Mouse (Mus musculus) intestine, embryonic 15.5 days (tissue): ENCODE results near the gene Retreg1. TPM values are rescaled to one million over a fixed set of nuclear protein-coding genes. Genes with fewer than 3 reads are reported as not detected.
A peak's percentile ranks its signal among the peaks of the same experiment; 100 is the strongest.

Experiments
- ATAC-seq: fragments of 200-750 bp; cut with Nextera tagmentation; 2 replicates; pipeline ENCODE4 v1.8.0; 2017; ENCODE audit warnings: moderate TSS enrichment, moderate library complexity
- H3K27ac ChIP-seq: fragments of 300-500 bp; sonication (generic); 2 replicates; pipeline ENCODE4 v1.5.1; 2015; ENCODE audit warnings: mild to moderate bottlenecking, inconsistent platforms
- H3K27me3 ChIP-seq: fragments of 300-500 bp; sonication (generic); replicated peaks from 2 replicates; pipeline ENCODE4 v1.6.1; 2015; ENCODE audit warnings: inconsistent platforms
- H3K36me3 ChIP-seq: fragments of 300-500 bp; sonication (generic); 2 replicates; pipeline ENCODE4 v1.6.1; 2015; ENCODE audit warnings: inconsistent platforms
- H3K4me1 ChIP-seq: fragments of 300-500 bp; sonication (generic); replicated peaks from 2 replicates; pipeline ENCODE4 v1.6.1; 2015; ENCODE audit warnings: inconsistent platforms
- H3K4me2 ChIP-seq: fragments of 300-500 bp; sonication (generic); replicated peaks from 2 replicates; pipeline ENCODE4 v1.6.1; 2015; ENCODE audit warnings: mild to moderate bottlenecking, inconsistent platforms
- H3K4me3 ChIP-seq: fragments of 300-500 bp; sonication (generic); replicated peaks from 2 replicates; pipeline ENCODE4 v1.5.1; 2015; ENCODE audit warnings: inconsistent platforms
- H3K9ac ChIP-seq: fragments of 300-500 bp; sonication (generic); 2 replicates; pipeline ENCODE4 v1.6.1; 2015; ENCODE audit warnings: inconsistent platforms
- H3K9me3 ChIP-seq: fragments of 300-500 bp; sonication (generic); 2 replicates; pipeline ENCODE4 v1.6.1; 2016; ENCODE audit warnings: inconsistent platforms
- WGBS: fragments of 180-500 bp; shearing (Covaris S2); methylation state at CpG from one replicate; pipeline ENCODE4 v1.1.7; 2015; 5-methylcytosine and 5-hydroxymethylcytosine counted together
- polyA plus RNA-seq: library from polyadenylated mRNA; unstranded; fragments of >200 nt; fragmentation: Nextera tagmentation; extraction: Ambion mirVana; gene quantifications from 2 replicates; pipeline ENCODE4 v1.2.1, GENCODE M21; 2015

Gene Retreg1
- polyA plus RNA-seq = 10.7 and 11.4 TPM in 2 replicates

DNA sequence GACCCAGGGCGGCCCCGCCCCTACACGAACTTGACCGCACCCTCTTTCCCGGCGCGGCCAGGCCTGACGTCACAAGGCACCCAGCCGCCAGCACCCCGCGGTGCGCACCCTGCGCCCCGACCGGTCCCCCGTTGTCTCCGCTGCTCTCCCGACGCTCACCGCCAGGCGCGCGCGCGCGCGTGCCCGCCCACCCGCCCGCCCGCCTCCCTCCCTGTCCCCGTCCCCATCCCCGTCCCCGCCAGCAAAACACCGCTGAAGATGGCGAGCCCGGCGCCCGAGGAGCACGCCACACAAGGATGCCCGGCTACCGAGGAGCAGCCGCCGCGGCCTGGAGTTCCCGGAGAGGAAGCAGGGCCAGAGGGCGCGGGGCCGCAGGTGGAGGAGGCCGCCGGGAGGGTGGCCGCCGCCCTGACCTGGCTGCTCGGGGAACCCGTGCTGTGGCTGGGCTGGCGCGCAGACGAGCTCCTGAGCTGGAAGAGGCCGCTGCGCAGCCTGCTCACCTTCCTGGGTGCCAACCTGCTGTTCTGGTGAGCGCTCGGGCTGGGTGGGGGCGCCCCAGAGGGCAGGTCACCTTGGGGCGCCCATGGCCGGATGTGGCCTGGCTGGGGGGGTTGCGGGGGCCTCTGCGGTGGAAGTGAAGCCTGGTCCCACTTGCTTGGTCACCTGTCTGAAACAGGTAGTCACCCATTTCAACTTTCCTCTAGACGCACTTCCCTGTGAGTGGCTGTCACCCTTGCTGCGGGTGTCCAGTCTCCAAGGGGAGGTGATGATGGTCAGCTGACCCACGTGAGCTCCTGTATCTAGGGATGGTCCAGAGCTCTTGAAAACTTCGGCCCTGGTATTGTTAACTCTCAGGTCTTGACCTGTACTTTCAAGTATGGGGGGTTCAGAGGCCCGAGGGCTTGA is at the start of gene Retreg1:
Gene Retreg1 (plus strand): TSS at position 95 of the 906 bp plus-strand sequence.
- H3K9ac ChIP-seq = peak within 1 kb of the TSS; percentile 62
- peak; percentile 96 for ATAC-seq
- under 1% methylated on average over 63 of the region's 72 CpGs for WGBS
- H3K36me3 ChIP-seq = no peaks in the 10 kb centered on the region
- H3K27me3 ChIP-seq = peaks cover 10% of the 10 kb centered on the region
- H3K4me1 ChIP-seq = peaks cover 10% of the 10 kb centered on the region; the same call in 1 of the 2 replicates
- H3K4me2 ChIP-seq = peak within 1 kb of the TSS; percentile 92
- H3K27ac ChIP-seq = 0 out of 2 replicates have a peak within 1 kb of the TSS, but pooled peaks have one; percentile 32
- no peaks in the 10 kb centered on the region for H3K9me3 ChIP-seq
- H3K4me3 ChIP-seq = peak within 1 kb of the TSS; percentile 76

DNA sequence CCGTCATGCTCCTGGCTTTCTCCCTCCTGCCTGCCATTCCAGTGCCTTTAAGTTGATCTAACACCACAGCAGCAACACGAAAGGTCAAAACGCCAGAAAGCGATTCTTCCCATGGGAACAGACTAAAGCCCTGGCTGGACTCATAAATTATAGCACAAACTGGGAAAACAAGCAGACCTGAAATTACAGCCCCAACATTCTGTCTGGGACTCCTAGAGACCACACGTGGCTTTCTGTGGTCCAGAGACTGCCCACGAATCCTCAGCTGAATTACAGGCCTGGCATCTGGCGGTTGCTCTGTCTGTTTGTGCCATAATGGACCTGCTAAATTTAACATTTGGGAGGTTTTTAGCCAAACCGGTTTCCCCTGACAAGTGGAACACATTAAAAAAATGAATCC is 48.9 kb upstream of the Retreg1 start:
- Histone ChIP-seq H3K4me1 (no peaks in the 10 kb centered on the region), H3K27ac (no peak overlapping the region), H3K9ac (no peak overlapping the region), H3K4me2 (no peak overlapping the region), H3K9me3 (no peaks in the 10 kb centered on the region), H3K4me3 (no peak overlapping the region), H3K36me3 (peaks cover 13% of the 10 kb centered on the region), H3K27me3 (no peaks in the 10 kb centered on the region)
- 76% methylated on average over 8 of the region's 8 CpGs for WGBS
- no peak for ATAC-seq

DNA sequence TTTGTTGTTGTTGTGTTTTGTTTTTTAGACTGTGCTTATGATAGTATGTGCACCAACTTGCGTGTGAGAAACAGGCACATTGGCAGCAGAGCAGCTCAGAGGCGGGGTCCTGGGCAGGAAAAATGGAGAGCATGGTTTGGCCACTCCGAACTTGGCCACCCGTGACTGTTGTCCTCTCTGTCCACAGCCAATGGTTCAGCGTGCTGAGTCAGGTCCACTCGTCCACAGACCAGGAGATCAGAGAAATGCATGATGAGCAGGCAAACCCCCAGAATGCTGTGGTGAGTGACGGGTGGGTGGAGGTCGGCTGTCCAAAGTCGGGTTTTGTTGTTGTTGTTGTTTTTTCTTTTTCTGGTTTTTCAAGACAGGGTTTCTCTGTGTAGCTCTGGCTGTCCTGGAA is 47.5 kb upstream of the Retreg1 start:
- no peak overlapping the region for H3K4me3 ChIP-seq
- no peak overlapping the region for H3K9ac ChIP-seq
- no peak overlapping the region for H3K4me2 ChIP-seq
- WGBS = 92% methylated on average over 9 of the region's 9 CpGs
- no peaks in the 10 kb centered on the region for H3K9me3 ChIP-seq
- ATAC-seq = no peak
- no peaks in the 10 kb centered on the region for H3K4me1 ChIP-seq
- peaks cover 23% of the 10 kb centered on the region for H3K36me3 ChIP-seq
- no peak overlapping the region for H3K27ac ChIP-seq
- no peaks in the 10 kb centered on the region for H3K27me3 ChIP-seq

DNA sequence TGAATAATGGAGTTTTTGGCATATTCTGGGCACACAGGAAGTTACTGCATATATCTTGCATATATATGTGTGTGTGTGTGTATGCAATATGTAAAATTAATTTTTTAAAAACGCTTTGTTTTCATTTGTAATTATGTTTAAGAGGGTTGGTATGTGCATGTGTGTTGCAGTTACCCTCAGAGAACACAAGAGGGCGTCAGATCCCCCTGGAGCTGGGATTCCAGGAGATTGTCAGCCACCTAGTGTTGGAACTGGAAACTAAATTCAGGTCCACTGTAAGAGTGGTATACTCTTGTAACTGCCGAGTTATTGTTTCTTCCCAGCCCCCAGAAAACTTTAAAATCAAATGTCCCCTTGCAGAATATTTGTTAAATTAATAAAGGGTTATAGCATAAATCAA is 46.6 kb upstream of the Retreg1 start:
- H3K4me1 ChIP-seq = no peaks in the 10 kb centered on the region
- no peaks in the 10 kb centered on the region for H3K27me3 ChIP-seq
- H3K9me3 ChIP-seq = no peaks in the 10 kb centered on the region
- H3K4me3 ChIP-seq = no peak overlapping the region
- no peak overlapping the region for H3K9ac ChIP-seq
- peaks cover 23% of the 10 kb centered on the region for H3K36me3 ChIP-seq
- WGBS = 64% methylated on average over 3 of the region's 3 CpGs
- H3K27ac ChIP-seq = no peak overlapping the region
- ATAC-seq = no peak
- no peak overlapping the region for H3K4me2 ChIP-seq

DNA sequence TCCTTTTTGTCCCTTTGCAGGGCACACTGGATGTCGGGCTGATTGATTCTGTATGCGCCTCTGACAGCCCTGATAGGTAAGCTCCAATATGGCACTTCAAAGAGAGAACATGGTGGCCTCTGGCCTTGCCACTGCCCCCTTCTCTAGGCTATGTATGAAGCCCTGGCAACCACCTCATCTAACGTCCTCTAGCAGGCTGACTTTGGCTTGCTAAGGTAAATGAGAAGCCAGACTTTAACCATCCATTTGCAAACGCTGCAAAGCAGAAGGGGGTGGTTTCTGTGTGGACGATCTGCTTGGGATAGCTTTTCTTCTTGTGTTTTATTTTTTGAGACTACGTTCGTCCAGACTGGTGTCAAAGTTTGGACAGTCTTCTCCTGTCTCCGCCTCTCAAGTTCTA is 45.8 kb upstream of the Retreg1 start:
- ATAC-seq = no peak
- Histone ChIP-seq H3K27ac (no peak overlapping the region), H3K27me3 (no peaks in the 10 kb centered on the region), H3K9me3 (no peaks in the 10 kb centered on the region), H3K36me3 (peaks cover 20% of the 10 kb centered on the region), H3K4me1 (no peaks in the 10 kb centered on the region), H3K9ac (no peak overlapping the region), H3K4me3 (no peak overlapping the region), H3K4me2 (no peak overlapping the region)
- WGBS = 90% methylated on average over 8 of the region's 8 CpGs

DNA sequence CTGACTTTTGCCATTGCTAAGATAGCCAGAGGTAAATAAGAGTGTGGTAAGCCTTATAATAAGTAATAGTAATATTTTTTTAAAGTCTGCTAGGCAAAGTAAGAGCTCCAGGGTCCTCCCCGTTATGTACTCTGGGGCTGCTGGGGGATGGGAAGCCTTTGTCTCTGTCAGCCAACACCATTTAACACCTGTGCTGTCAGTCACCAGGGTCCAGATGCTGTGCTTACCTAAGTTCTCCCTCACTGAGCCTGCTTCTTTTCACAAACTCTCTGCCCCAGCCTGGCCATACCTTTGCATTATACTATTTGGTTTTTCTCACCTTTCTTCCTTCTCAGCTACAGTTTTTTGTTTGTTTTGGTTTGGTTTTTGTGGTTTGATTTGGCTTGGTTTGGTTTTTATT is 45.1 kb upstream of the Retreg1 start:
- H3K4me3 ChIP-seq = no peak overlapping the region
- H3K27me3 ChIP-seq = no peaks in the 10 kb centered on the region
- ATAC-seq = no peak
- no peaks in the 10 kb centered on the region for H3K4me1 ChIP-seq
- WGBS = 85% methylated on average over 1 of the region's 1 CpGs
- no peak overlapping the region for H3K4me2 ChIP-seq
- H3K9ac ChIP-seq = no peak overlapping the region
- no peaks in the 10 kb centered on the region for H3K9me3 ChIP-seq
- peaks cover 26% of the 10 kb centered on the region for H3K36me3 ChIP-seq
- H3K27ac ChIP-seq = no peak overlapping the region

DNA sequence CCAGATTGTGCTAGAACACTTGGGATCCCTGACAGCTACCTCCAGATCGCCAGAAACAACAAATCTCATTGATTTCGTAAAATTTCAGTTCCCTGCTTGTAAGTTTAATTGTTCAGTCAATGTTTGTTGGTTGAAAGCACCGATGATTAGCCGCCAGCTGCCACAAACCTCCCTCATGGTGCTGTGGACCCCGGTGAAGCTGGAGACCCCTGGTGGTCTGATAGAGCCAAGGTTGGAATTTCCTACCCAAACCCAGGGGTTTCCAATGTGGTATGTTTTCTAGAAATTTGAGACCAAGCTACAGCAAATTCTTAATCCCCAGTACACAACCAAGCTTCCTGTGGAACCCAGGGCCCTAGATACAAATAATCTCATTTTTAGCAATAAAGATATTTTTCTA is 41.3 kb upstream of the Retreg1 start:
- H3K36me3 ChIP-seq = peaks cover 36% of the 10 kb centered on the region
- H3K4me3 ChIP-seq = no peak overlapping the region
- no peak overlapping the region for H3K27ac ChIP-seq
- H3K9me3 ChIP-seq = no peaks in the 10 kb centered on the region
- H3K4me2 ChIP-seq = no peak overlapping the region
- no peaks in the 10 kb centered on the region for H3K27me3 ChIP-seq
- WGBS = 87% methylated on average over 5 of the region's 5 CpGs
- no peaks in the 10 kb centered on the region for H3K4me1 ChIP-seq
- ATAC-seq = no peak
- H3K9ac ChIP-seq = no peak overlapping the region

DNA sequence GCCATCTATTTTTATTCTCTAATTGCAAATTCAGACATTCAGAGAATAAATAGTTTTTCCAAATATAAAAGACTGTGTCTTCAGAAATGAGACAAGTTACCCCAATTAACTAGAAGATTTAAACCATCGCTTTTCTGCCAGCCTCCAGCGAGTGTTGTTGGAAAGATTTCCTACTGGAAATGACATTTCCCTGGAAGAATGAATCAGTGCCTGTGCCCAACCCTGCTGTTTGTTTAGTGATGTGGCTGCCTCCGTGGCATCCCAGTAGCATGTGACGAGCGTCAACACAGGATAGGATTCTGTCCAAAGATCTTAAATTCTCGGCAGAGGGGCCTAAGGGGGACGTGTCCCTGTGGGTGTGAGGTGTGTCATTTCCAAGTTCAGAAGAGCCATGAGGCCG is 40.8 kb upstream of the Retreg1 start:
- no peaks in the 10 kb centered on the region for H3K9me3 ChIP-seq
- no peak for ATAC-seq
- H3K4me2 ChIP-seq = no peak overlapping the region
- WGBS = 84% methylated on average over 8 of the region's 8 CpGs
- no peak overlapping the region for H3K27ac ChIP-seq
- H3K9ac ChIP-seq = no peak overlapping the region
- H3K27me3 ChIP-seq = no peaks in the 10 kb centered on the region
- H3K36me3 ChIP-seq = peaks cover 40% of the 10 kb centered on the region
- no peaks in the 10 kb centered on the region for H3K4me1 ChIP-seq
- no peak overlapping the region for H3K4me3 ChIP-seq

DNA sequence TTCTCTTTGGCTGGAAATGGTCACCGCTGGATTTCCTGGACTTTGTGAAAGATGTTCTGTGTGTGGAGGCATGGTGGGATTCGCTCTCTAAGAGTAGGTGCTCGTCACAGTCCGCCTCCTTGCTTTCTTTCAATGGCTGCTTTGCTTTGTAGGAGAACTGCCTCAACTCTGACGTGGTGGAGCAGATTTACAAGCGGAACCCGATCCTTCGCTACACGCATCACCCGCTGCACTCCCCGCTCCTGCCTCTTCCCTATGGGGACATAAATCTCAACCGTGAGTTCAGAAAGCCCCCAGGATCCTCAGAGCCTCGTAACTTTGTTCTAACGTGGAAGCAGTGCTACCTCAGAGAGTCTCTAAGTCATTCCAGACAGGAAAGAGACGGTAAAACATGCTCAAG is 39.9 kb upstream of the Retreg1 start:
- peaks cover 47% of the 10 kb centered on the region for H3K36me3 ChIP-seq
- ATAC-seq = no peak

DNA sequence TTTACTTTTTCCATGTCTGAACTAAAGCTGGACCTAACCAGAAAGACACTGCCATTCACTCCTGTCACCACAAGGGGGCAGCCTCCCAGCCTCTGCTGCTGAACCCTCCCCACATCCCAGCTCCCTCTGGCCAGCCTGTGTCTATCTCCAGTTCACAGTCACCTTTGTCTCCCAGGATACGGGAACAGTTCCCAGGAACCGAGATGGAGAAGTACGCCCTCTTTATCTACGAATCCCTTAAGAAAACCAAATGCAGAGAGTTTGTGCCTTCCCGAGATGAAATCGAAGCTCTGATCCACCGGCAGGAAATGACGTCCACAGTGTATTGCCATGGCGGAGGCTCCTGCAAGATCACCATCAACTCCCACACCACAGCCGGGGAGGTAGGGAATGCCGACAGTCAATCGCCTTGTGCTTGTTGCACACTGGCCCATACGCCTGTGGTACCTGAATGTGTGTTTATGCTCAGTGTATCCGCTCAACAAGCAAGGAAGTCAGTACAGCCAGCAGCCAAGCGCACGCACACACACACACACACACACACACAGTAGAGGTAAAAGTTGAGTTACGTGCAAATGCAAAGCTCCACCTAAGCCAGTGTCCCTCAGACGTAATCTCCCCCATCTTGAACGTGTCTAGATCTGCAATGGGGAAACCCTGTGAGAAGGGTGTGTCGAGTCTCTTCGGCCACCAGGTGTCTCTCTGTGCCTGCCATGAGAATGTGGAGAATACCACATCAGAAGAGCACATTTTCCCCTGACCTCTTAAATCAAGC is 37.5 kb upstream of the Retreg1 start:
- ATAC-seq = peak; percentile 63
- Histone ChIP-seq H3K9ac (no peak overlapping the region), H3K4me3 (no peak overlapping the region), H3K27ac (no peak overlapping the region), H3K9me3 (no peaks in the 10 kb centered on the region), H3K4me1 (no peaks in the 10 kb centered on the region), H3K36me3 (peaks cover 37% of the 10 kb centered on the region), H3K27me3 (no peaks in the 10 kb centered on the region), H3K4me2 (no peak overlapping the region)
- 82% methylated on average over 21 of the region's 21 CpGs for WGBS

More for the DNA sequence above, 39.9 kb upstream of the Retreg1 start:
- Histone ChIP-seq H3K4me3 (no peak overlapping the region), H3K9ac (no peak overlapping the region), H3K27me3 (no peaks in the 10 kb centered on the region), H3K4me2 (no peak overlapping the region), H3K27ac (no peak overlapping the region), H3K9me3 (no peaks in the 10 kb centered on the region), H3K4me1 (no peaks in the 10 kb centered on the region)
- whole genome bisulfite sequencing = 80% methylated on average over 15 of the region's 15 CpGs

DNA sequence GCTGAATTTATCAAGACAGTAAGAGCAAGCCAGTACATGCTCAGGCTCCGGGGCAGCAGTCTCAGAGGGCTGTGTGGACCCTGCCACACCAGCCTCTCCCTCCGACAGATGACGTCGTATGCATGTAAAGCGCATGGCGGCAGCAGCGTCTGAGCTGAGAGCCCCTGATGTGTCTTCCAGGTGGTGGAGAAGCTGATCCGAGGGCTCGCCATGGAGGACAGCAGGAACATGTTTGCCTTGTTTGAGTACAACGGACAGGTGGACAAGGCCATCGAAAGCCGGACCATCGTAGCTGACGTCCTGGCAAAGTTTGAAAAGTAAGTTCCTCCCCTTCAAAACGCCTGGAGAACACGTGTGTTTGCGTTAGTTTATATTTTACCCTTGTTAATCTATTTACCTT is 36.6 kb upstream of the Retreg1 start:
- Histone ChIP-seq H3K36me3 (peaks cover 37% of the 10 kb centered on the region), H3K27ac (no peak overlapping the region), H3K9ac (no peak overlapping the region), H3K4me1 (no peaks in the 10 kb centered on the region), H3K27me3 (no peaks in the 10 kb centered on the region), H3K4me3 (no peak overlapping the region), H3K4me2 (no peak overlapping the region), H3K9me3 (no peaks in the 10 kb centered on the region)
- ATAC-seq = no peak
- WGBS = 91% methylated on average over 17 of the region's 17 CpGs

DNA sequence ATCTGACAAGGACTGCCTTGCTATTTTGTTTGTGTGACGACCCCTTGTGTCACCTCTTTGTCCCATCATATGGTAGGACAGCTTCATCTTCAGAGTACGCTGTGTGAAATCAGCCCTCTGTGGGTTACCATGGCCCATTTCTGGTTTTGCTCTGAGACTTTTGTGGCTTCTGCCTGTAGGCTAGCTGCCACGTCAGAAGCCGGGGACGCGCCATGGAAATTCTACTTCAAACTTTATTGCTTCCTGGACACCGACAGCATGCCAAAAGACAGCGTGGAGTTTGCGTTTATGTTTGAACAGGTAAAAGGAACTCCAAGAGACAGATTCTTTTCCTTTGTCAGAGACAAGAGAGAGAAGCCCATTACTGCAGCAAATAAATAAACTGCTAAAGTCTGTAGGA is 36.1 kb upstream of the Retreg1 start:
- Histone ChIP-seq H3K4me2 (no peak overlapping the region), H3K27me3 (no peaks in the 10 kb centered on the region), H3K9ac (no peak overlapping the region), H3K27ac (no peak overlapping the region), H3K36me3 (peaks cover 37% of the 10 kb centered on the region), H3K4me3 (no peak overlapping the region), H3K9me3 (no peaks in the 10 kb centered on the region), H3K4me1 (no peaks in the 10 kb centered on the region)
- no peak for ATAC-seq
- WGBS = 84% methylated on average over 9 of the region's 9 CpGs
